Comparison of ENCODE assay signal across 12 mouse cellular contexts in the genomic region with DNA sequence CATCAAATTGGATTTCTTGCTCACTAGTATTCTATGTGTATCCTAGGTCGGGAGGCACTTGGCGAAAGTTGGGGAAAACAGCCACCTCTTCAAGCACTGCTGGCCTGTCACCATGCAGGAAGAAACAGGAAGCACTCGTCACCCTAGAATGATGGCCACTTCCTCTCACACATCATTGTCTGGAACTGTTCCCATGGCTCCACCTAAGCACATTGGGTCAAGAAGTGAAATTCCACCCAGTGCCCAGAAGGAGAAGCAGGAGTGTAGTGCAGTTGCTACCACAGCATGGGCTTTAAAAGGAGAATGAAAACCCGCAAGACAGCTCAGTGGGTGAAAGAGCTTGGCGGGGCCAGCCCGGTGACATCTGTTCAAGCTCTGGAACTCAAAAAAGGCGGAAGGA. TPM values are rescaled to one million over a fixed set of nuclear protein-coding genes. Genes with fewer than 3 reads are reported as not detected.
DNase-seq lines count a peak whose midpoint lies in the region; ATAC-seq and TF ChIP-seq lines count a peak whose summit lies in the region.
"Had no signal": no experiment of that assay in that cellular context is flagged by ENCODE, and none has a peak within 500 bp of the region (broad histone marks: within the 10 kb centered on the region; RNA-seq: fewer than 3 reads in every experiment).

No protein-coding gene starts in this region.

- H3K9me3 ChIP-seq in heart, postnatal 0 days (replicated peaks; ENCODE audit: control insufficient read depth, low read length): no peaks in the 10 kb centered on the region; the same call in 1 of the 2 replicates
- no peaks in the 10 kb centered on the region for H3K9me3 ChIP-seq in limb, embryonic 10.5 days (replicated peaks)
- no peaks in the 10 kb centered on the region for H3K9me3 ChIP-seq in hindbrain, embryonic 13.5 days
- H3K9me3 ChIP-seq: intestine, embryonic 15.5 days; liver, embryonic 15.5 days had no signal

- H3K27ac ChIP-seq in heart, postnatal 0 days (ENCODE audit: low read depth): no peak overlapping the region
- peak overlapping the region; percentile 66 for H3K27ac ChIP-seq in limb, embryonic 10.5 days
- no peak overlapping the region for H3K27ac ChIP-seq in hindbrain, embryonic 13.5 days
- H3K27ac ChIP-seq: intestine, embryonic 15.5 days; liver, embryonic 15.5 days had no signal

- H3K4me2 ChIP-seq in heart, postnatal 0 days (ENCODE audit: low read depth, low read length): no peak overlapping the region
- H3K4me2 ChIP-seq in hindbrain, embryonic 13.5 days: no peak overlapping the region
- H3K4me2 ChIP-seq: intestine, embryonic 15.5 days; liver, embryonic 15.5 days had no signal

- DNase-seq in lung, adult 18-20 months: peak; percentile 76 to 77
- no peak for DNase-seq in lung, adult 2 months
- DNase-seq in heart, postnatal 0 days (ENCODE audit: low spot score): peak; percentile 51
- DNase-seq in limb, embryonic 10.5 days (ENCODE audit: low spot score): no peak
- DNase-seq in urinary bladder, postnatal 10 days (ENCODE audit: low spot score): no peak
- no peak for DNase-seq in thymus, postnatal 14 days
- no peak for DNase-seq in Muller cell, postnatal 12 days (ENCODE audit: inconsistent ontology term)
- DNase-seq: cerebellum, adult 11 months had no signal

- no peak overlapping the region for H3K9ac ChIP-seq in heart, postnatal 0 days (replicated peaks; ENCODE audit: low read depth, low read length)
- no peak overlapping the region for H3K9ac ChIP-seq in hindbrain, embryonic 13.5 days
- H3K9ac ChIP-seq: intestine, embryonic 15.5 days; liver, embryonic 15.5 days had no signal

- H3K4me1 ChIP-seq in lung, adult 2 months (ENCODE audit: control insufficient read depth, insufficient read depth, low read length): peaks cover 14% of the 10 kb centered on the region
- 0 out of 2 replicates have a peak, but pooled peaks cover 4% of the 10 kb centered on the region for H3K4me1 ChIP-seq in heart, postnatal 0 days (ENCODE audit: control insufficient read depth, insufficient read depth)
- H3K4me1 ChIP-seq in limb, embryonic 10.5 days: peaks cover 56% of the 10 kb centered on the region
- H3K4me1 ChIP-seq in hindbrain, embryonic 13.5 days (replicated peaks): peaks cover 48% of the 10 kb centered on the region

- ATAC-seq in heart, postnatal 0 days (ENCODE audit: insufficient read depth, low read depth): no peak
- no peak for ATAC-seq in hindbrain, embryonic 13.5 days (ENCODE audit: low FRiP score)
- ATAC-seq: intestine, embryonic 15.5 days; Patski had no signal

- 47% methylated on average over 7 of the region's 7 CpGs for WGBS in lung, adult 2 months
- WGBS in heart, postnatal 0 days: 61% methylated on average over 7 of the region's 7 CpGs
- WGBS in limb, embryonic 10.5 days: 83% methylated on average over 7 of the region's 7 CpGs
- 83% methylated on average over 7 of the region's 7 CpGs for WGBS in hindbrain, embryonic 13.5 days

- 0 out of 2 replicates have a peak, but pooled peaks have one; percentile 46 for TF ChIP-seq EP300 in heart, postnatal 0 days (IDR thresholded peaks at IDR 0.05; ENCODE audit: low read depth)

- no peaks in the 10 kb centered on the region for H3K36me3 ChIP-seq in heart, postnatal 0 days (replicated peaks; ENCODE audit: control insufficient read depth, insufficient read depth, low read length)
- no peaks in the 10 kb centered on the region for H3K36me3 ChIP-seq in limb, embryonic 10.5 days
- H3K36me3 ChIP-seq in hindbrain, embryonic 13.5 days: no peaks in the 10 kb centered on the region
- H3K36me3 ChIP-seq: intestine, embryonic 15.5 days; liver, embryonic 15.5 days had no signal

- peaks cover 100% of the 10 kb centered on the region for H3K27me3 ChIP-seq in heart, postnatal 0 days (ENCODE audit: control insufficient read depth, insufficient read depth, low read length)
- H3K27me3 ChIP-seq in limb, embryonic 10.5 days (ENCODE audit: low read depth, poor library complexity, severe bottlenecking): peaks cover 13% of the 10 kb centered on the region
- peaks cover 50% of the 10 kb centered on the region for H3K27me3 ChIP-seq in hindbrain, embryonic 13.5 days
- H3K27me3 ChIP-seq: intestine, embryonic 15.5 days; Patski had no signal

- no peak overlapping the region for H3K4me3 ChIP-seq in lung, adult 2 months (replicated peaks; ENCODE audit: extremely low read depth, low read depth, low read length)
- no peak overlapping the region for H3K4me3 ChIP-seq in heart, postnatal 0 days (ENCODE audit: low read depth, low read length)
- H3K4me3 ChIP-seq in limb, embryonic 10.5 days: no peak overlapping the region
- H3K4me3 ChIP-seq in hindbrain, embryonic 13.5 days: no peak overlapping the region
- H3K4me3 ChIP-seq: intestine, embryonic 15.5 days; liver, embryonic 15.5 days had no signal

- no peak for TF ChIP-seq POLR2A in lung, adult 2 months (IDR thresholded peaks at IDR 0.05; ENCODE audit: borderline replicate concordance, extremely low read depth, low read depth, low read length)

- TF ChIP-seq CTCF in lung, adult 2 months (IDR thresholded peaks at IDR 0.05; ENCODE audit: insufficient read depth, low read length): no peak
- TF ChIP-seq CTCF in heart, postnatal 0 days (IDR thresholded peaks at IDR 0.05; ENCODE audit: low read depth): no peak

RNA-seq across cellular contexts. Expression of a gene that starts 22.5 kb away (rescaled TPM):
- polyA plus RNA-seq in lung, adult 2 months (2012; rRNA removed): 55.1 and 59.1 TPM in 2 replicates
- 22.8 and 33.8 TPM in 2 replicates for total RNA-seq in heart, postnatal 0 days (2014; rRNA removed; ENCODE audit: low replicate concordance)
- polyA plus RNA-seq in heart, postnatal 0 days (2015; fragmentation: Nextera tagmentation; extraction: Ambion mirVana): 4.5 and 4.9 TPM in 2 replicates
- 53.4 and 55.7 TPM in 2 replicates for polyA plus RNA-seq in limb, embryonic 10.5 days (2016; fragmentation: Nextera tagmentation; extraction: Ambion mirVana)
- 31.0 and 32.3 TPM in 2 replicates for polyA plus RNA-seq in hindbrain, embryonic 13.5 days (2015; fragmentation: Nextera tagmentation; extraction: Ambion mirVana)

Comparison
In these comparisons a context has a peak if more than half of its experiments do, and no peak if none do; other contexts are left out.
1. DNase-seq: peak in lung, adult 18-20 months (2 of 2) and heart, postnatal 0 days (single experiment); none in lung, adult 2 months (single experiment), limb, embryonic 10.5 days (single experiment), urinary bladder, postnatal 10 days (single experiment), thymus, postnatal 14 days (single experiment) and Muller cell, postnatal 12 days (single experiment).